Mouse (Mus musculus): ENCODE measurements around the gene Atp2a2. TPM values are rescaled to one million over a fixed set of nuclear protein-coding genes. Genes with fewer than 3 reads are reported as not detected.
"Not testable (repeated sequence)": the region's sequence is repeated elsewhere in the genome, so short reads cannot be mapped to it uniquely, and the experiment has no call there.

Gene Atp2a2
- polyA plus RNA-seq, 1 experiment from 2014 or later = 26.8 TPM

GRCm38 (mm10) chr5:122422071-122422964, 79.7 kb downstream of the Atp2a2 start:
- under 1% methylated on average over 73 of the region's 73 CpGs for WGBS
- peak overlapping the region; percentile 92 for H3K4me2 ChIP-seq
- peak overlapping the region; percentile 98 for H3K9ac ChIP-seq
- no peaks in the 10 kb centered on the region for H3K9me3 ChIP-seq
- H3K4me3 ChIP-seq = peak overlapping the region; percentile 96
- peak overlapping the region; percentile 94 for H3K27ac ChIP-seq
- H3K4me1 ChIP-seq = peaks cover 12% of the 10 kb centered on the region
- no peaks in the 10 kb centered on the region for H3K27me3 ChIP-seq
- peaks cover 9% of the 10 kb centered on the region; the same call in 1 of the 2 replicates for H3K36me3 ChIP-seq
- ATAC-seq (ENCODE audit: insufficient number of reproducible peaks, insufficient read depth, low FRiP score, low TSS enrichment, low read depth) = peak; percentile 75; the same call in 1 of the 2 replicates

- peak within 1 kb of the TSS; percentile 92 for H3K4me2 ChIP-seq
- H3K36me3 ChIP-seq = peaks cover 5% of the 10 kb centered on the region; the same call in 1 of the 2 replicates
- no peak for ATAC-seq (ENCODE audit: insufficient number of reproducible peaks, insufficient read depth, low FRiP score, low TSS enrichment, low read depth)
- WGBS = 21% methylated on average over 17 of the region's 17 CpGs
- peak within 1 kb of the TSS; percentile 96 for H3K4me3 ChIP-seq
- H3K9ac ChIP-seq = peak within 1 kb of the TSS; percentile 98
- no peaks in the 10 kb centered on the region for H3K9me3 ChIP-seq
- peaks cover 12% of the 10 kb centered on the region for H3K4me1 ChIP-seq
- no peaks in the 10 kb centered on the region for H3K27me3 ChIP-seq
- peak within 1 kb of the TSS; percentile 94 for H3K27ac ChIP-seq
Observed at GRCm38 (mm10) chr5:122421271-122422068, 80.6 kb downstream of the Atp2a2 start, which contains the start of gene Anapc7. Gene Anapc7, plus strand, starts transcription at chr5:122421693.

GRCm38 (mm10) chr5:122420676-122421075, 81.3 kb downstream of the Atp2a2 start:
- H3K4me1 ChIP-seq = peaks cover 12% of the 10 kb centered on the region
- not testable (repeated sequence) for H3K4me3 ChIP-seq; H3K27me3 ChIP-seq; H3K9ac ChIP-seq; ATAC-seq (ENCODE audit: insufficient number of reproducible peaks, insufficient read depth, low FRiP score, low TSS enrichment, low read depth); H3K4me2 ChIP-seq; H3K36me3 ChIP-seq; H3K27ac ChIP-seq; H3K9me3 ChIP-seq
- WGBS = 61% methylated on average over 4 of the region's 4 CpGs

- Histone ChIP-seq H3K27me3 (no peaks in the 10 kb centered on the region), H3K4me3 (no peak overlapping the region), H3K4me2 (no peak overlapping the region), H3K4me1 (no peaks in the 10 kb centered on the region), H3K27ac (no peak overlapping the region), H3K9ac (no peak overlapping the region), H3K9me3 (no peaks in the 10 kb centered on the region; the same call in 1 of the 2 replicates), H3K36me3 (no peaks in the 10 kb centered on the region)
- WGBS = 86% methylated on average over 12 of the region's 12 CpGs
- ATAC-seq (ENCODE audit: insufficient number of reproducible peaks, insufficient read depth, low FRiP score, low TSS enrichment, low read depth) = no peak
Observed at GRCm38 (mm10) chr5:122415465-122415864, 86.6 kb downstream of the Atp2a2 start.

- no peaks in the 10 kb centered on the region for H3K27me3 ChIP-seq
- 93% methylated on average over 5 of the region's 5 CpGs for WGBS
- ATAC-seq (ENCODE audit: insufficient number of reproducible peaks, insufficient read depth, low FRiP score, low TSS enrichment, low read depth) = no peak
- no peaks in the 10 kb centered on the region for H3K4me1 ChIP-seq
- H3K9me3 ChIP-seq = no peaks in the 10 kb centered on the region; the same call in 1 of the 2 replicates
- H3K9ac ChIP-seq = no peak overlapping the region
- no peak overlapping the region for H3K4me2 ChIP-seq
- no peak overlapping the region for H3K4me3 ChIP-seq
- no peak overlapping the region for H3K27ac ChIP-seq
- 0 out of 2 replicates have a peak, but pooled peaks cover 8% of the 10 kb centered on the region for H3K36me3 ChIP-seq
Observed at GRCm38 (mm10) chr5:122414351-122414750, 87.7 kb downstream of the Atp2a2 start.

GRCm38 (mm10) chr5:122412826-122413225, 89.2 kb downstream of the Atp2a2 start:
- Histone ChIP-seq H3K27ac (no peak overlapping the region), H3K4me2 (no peak overlapping the region), H3K4me3 (no peak overlapping the region), H3K9me3 (no peaks in the 10 kb centered on the region; the same call in 1 of the 2 replicates), H3K9ac (no peak overlapping the region), H3K4me1 (no peaks in the 10 kb centered on the region), H3K27me3 (no peaks in the 10 kb centered on the region), H3K36me3 (0 out of 2 replicates have a peak, but pooled peaks cover 8% of the 10 kb centered on the region)
- 59% methylated on average over 6 of the region's 6 CpGs for WGBS
- ATAC-seq (ENCODE audit: insufficient number of reproducible peaks, insufficient read depth, low FRiP score, low TSS enrichment, low read depth) = no peak

GRCm38 (mm10) chr5:122411892-122412291, 90.1 kb downstream of the Atp2a2 start:
- Histone ChIP-seq H3K9me3 (no peaks in the 10 kb centered on the region; the same call in 1 of the 2 replicates), H3K36me3 (peaks cover 15% of the 10 kb centered on the region), H3K4me1 (no peaks in the 10 kb centered on the region), H3K27me3 (no peaks in the 10 kb centered on the region), H3K27ac (no peak overlapping the region), H3K9ac (no peak overlapping the region), H3K4me3 (no peak overlapping the region), H3K4me2 (no peak overlapping the region)
- ATAC-seq (ENCODE audit: insufficient number of reproducible peaks, insufficient read depth, low FRiP score, low TSS enrichment, low read depth) = no peak
- WGBS = 72% methylated on average over 5 of the region's 5 CpGs

GRCm38 (mm10) chr5:122409692-122410645, 92.1 kb downstream of the Atp2a2 start:
- no peak overlapping the region for H3K27ac ChIP-seq
- no peaks in the 10 kb centered on the region for H3K27me3 ChIP-seq
- peaks cover 3% of the 10 kb centered on the region; the same call in 1 of the 2 replicates for H3K9me3 ChIP-seq
- H3K4me2 ChIP-seq = no peak overlapping the region
- H3K9ac ChIP-seq = no peak overlapping the region
- WGBS = 86% methylated on average over 19 of the region's 19 CpGs
- H3K36me3 ChIP-seq = peaks cover 35% of the 10 kb centered on the region
- H3K4me3 ChIP-seq = no peak overlapping the region
- no peak for ATAC-seq (ENCODE audit: insufficient number of reproducible peaks, insufficient read depth, low FRiP score, low TSS enrichment, low read depth)
- no peaks in the 10 kb centered on the region for H3K4me1 ChIP-seq

GRCm38 (mm10) chr5:122405537-122405936, 96.5 kb downstream of the Atp2a2 start:
- no peaks in the 10 kb centered on the region for H3K4me1 ChIP-seq
- H3K27me3 ChIP-seq = no peaks in the 10 kb centered on the region
- 93% methylated on average over 10 of the region's 10 CpGs for WGBS
- H3K27ac ChIP-seq = no peak overlapping the region
- 0 out of 2 replicates have a peak, but pooled peaks cover 3% of the 10 kb centered on the region for H3K9me3 ChIP-seq
- no peak overlapping the region for H3K9ac ChIP-seq
- no peak overlapping the region for H3K4me3 ChIP-seq
- ATAC-seq (ENCODE audit: insufficient number of reproducible peaks, insufficient read depth, low FRiP score, low TSS enrichment, low read depth) = no peak
- H3K4me2 ChIP-seq = no peak overlapping the region
- H3K36me3 ChIP-seq = peaks cover 70% of the 10 kb centered on the region
